Mouse (Mus musculus) erythroblast, embryonic 14.5 days (primary cell): ENCODE data around the gene Rabggta.

Source experiments
- GATA1 ChIP-seq: IDR thresholded peaks from 2 replicates; pipeline ENCODE4 v1.6.1; 2012; ENCODE audit warnings: low read length, inconsistent platforms, mixed read lengths
- TAL1 ChIP-seq: IDR thresholded peaks from 3 replicates; pipeline ENCODE4 v1.6.1; 2012; ENCODE audit warnings: low read length, inconsistent platforms, mixed read lengths

- TF ChIP-seq TAL1 (no peak), GATA1 (no peak)
These were observed 19.3 kb downstream of the Rabggta start for GRCm38 (mm10) chr14:55702761-55703160.
